Mouse (Mus musculus) left cerebral cortex, postnatal 25 days (tissue): ENCODE measurements around the gene Krtap9-3. TPM values are rescaled to one million over a fixed set of nuclear protein-coding genes. Genes with fewer than 3 reads are reported as not detected.

Source experiments
- DNase-seq, 2 experiments: peaks; one replicate each; pipeline ENCODE4 v3.0.0; 2022; ENCODE audit warnings: low spot score in 2 of 2, mixed read lengths in 1 of 2
- intact Hi-C: fragments of 180-260 bp; cut with DNase I; formaldehyde crosslinking; loops from one replicate; pipeline ENCODE4 v1.15.1; 2025
- total RNA-seq, 2 experiments: library from RNA; stranded (reverse); gene quantifications; 2 replicates each; pipeline ENCODE4 v1.2.3; 2021

Krtap9-3 gene
- total RNA-seq, 2 experiments from 2014 or later: not detected

DNA sequence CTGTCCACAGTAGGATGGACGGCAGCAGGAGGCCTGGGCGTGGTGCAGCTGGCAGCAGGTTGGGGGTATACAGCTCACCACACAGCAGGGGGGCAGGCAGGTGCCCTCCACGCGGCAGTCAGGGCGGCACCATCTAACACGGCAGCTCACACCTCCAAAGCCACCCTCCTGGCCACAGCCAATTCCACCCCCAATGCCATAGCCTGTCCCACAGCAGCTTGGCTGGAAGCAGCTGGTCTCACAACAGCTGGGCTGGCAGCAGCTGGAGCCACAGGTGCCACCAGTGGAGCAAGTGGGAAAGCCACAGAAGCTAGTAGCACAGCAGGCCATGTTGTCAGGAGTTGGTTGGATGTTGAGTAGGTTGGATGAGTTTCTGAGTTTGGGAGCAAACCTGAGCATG lies 17.3 kb downstream of the Krtap9-3 start, which contains the start of gene Krtap1-5:
Krtap1-5 (minus strand) TSS at position 381 of the 400 bp plus-strand sequence.
- no peak for DNase-seq
- intact Hi-C loops: no loop called here

DNA sequence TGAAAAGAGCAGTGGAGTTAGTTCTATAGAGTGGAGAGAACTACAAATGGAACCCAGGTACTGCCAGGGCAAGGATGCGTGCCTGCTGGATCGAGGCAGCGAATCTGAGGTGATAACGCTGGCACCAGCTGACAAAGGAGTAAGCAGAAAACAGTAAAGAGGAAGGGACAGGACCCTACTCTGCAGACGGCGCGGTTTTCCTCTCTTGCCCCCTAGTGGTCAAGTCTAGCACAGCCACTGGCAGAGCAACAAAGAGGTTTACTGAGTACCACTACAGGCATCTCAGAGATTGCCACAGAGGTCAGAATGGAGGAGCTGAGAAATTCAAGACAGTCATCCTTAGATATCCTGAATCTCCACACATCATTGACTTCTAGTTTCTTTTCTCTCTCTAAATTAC lies 23.8 kb downstream of the Krtap9-3 start:
- peak; percentile 54 to 66 for DNase-seq
- intact Hi-C loops: loop anchor here (10.0 kb wide), 2 partner anchors 189 to 431 kb away; partner anchors contain the start of gene Krt10

DNA sequence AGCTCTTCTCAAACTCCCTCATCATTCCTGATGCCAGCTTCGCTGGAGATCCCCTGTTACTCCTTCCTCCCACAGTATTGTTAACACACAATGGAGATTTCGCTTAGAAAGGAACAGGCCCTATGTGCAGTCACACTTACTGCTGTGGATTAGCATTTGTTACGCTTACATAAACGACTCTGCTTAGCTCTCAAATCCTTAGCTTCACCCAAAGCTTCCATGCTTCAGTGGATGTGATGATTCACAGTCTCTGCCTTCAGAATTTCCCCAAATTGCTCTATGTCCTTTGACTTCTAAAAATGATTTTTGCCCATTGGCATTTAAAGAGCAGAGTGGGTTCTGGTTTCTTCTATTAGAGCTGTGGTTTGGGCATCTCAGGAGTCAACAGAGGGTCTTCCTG lies 24.7 kb downstream of the Krtap9-3 start:
- intact Hi-C loops: loop anchor here (2.0 to 10.0 kb wide), 4 partner anchors 106 to 432 kb away; partner anchors contain the start of gene Krt10
- peak in 1 of 2 experiments; percentile 48 for DNase-seq

DNA sequence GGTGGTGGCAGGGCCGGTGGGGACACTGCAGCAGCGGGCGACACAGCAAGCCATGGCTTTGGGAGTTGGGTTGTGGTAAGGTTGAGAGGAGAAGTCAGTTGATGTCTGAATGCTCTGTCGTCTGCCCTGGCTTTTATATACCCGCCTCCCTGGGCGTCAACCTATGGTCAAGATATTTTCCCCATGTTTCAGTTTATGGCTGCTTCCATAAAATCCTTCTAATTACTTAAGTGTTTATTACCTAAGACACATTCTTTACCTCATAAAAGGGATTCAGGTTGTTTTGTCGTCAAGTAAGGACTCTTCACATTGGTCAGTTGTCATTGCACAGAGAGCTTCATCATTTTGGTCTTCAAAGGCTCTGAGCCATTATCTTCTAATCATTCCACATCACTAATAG lies 31.4 kb downstream of the Krtap9-3 start, which contains the start of gene Krtap3-1:
Krtap3-1 (minus strand) TSS at position 101 of the 400 bp plus-strand sequence.
- DNase-seq: no peak
- intact Hi-C loops: no loop called here

DNA sequence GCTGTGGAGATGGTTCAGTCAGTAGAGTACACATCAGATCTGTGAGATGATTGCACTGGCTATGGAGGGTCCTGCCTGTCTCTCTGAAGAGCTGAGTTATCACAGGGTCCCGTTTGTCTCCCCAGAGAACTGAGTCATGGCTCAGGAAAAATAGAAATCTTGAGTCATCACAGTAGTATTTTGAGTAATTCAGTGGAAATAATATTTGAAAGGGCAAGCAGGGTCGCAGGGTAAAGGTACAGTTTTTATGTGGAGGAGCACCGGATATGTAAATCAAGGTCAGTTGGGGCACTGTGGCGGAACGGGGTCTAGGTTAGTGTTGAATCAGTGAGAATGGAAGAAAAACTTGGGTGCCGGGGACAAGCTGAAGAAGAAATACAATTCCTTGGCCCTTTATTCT lies 35.3 kb downstream of the Krtap9-3 start:
- no peak for DNase-seq
- intact Hi-C loops: no loop called here

DNA sequence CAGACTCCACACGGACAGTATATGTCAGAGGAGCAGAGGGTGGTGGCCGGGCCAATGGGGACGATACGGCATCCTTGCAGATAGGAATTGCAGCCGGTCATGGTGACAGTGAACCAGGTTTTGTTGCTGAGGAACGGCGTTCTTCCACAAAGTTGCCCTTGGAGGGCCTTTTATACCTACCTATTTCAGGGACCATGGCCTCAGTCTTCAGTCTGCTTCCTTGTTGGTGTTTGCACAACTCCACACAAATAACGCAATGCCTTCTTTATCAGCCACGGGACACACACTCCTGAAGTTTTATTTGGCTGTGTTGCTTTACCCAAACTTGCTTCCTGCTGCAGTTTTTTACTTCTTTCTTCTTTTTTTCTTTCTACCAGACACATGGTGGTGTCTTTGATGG lies 38.5 kb downstream of the Krtap9-3 start, which contains the start of gene Gm11939:
Gm11939 (minus strand) TSS at position 101 of the 400 bp plus-strand sequence.
- intact Hi-C loops: loop anchor here (5.0 kb wide), 1 partner anchor 73 kb away; no protein-coding TSS in a partner anchor
- no peak for DNase-seq

DNA sequence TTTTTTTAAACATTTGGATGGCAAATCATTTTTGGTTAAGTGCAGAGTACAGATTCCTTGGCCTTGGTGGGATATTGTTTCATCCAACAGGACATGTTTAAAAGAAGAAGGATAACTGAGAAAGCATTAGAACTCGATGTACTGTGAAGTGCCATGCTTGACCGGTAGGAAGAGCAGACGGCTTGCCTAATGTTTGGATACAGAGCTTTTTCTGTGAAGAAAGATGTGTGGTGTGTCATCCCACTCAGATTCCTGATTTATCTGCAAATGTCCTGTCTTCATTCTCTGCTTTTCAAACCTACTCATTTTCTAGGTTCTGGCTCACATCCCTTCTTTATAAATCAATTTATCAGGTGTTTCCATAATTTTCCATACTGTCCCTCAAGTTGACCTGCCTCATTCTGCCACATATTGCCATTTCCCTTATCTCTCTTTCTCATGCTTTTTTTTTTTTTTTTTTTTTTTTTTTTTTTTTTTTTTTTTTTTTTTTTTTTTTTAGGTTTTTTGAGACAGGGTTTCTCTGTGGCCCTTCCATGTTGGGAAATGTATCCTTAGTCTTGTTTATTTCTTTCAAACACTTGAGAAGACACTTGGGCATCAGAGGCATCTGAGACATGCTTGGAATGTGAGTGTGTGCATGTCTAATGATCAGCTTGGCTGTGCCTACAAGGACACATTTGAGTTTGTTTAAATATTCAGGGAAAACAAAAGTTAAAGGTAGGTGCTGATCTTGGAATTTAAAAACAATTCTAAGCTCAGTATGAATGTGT lies 39.7 kb downstream of the Krtap9-3 start:
- DNase-seq: peak in 1 of 2 experiments; percentile 42
- intact Hi-C loops: loop anchor here (5.0 kb wide), 1 partner anchor 74 kb away; no protein-coding TSS in a partner anchor

DNA sequence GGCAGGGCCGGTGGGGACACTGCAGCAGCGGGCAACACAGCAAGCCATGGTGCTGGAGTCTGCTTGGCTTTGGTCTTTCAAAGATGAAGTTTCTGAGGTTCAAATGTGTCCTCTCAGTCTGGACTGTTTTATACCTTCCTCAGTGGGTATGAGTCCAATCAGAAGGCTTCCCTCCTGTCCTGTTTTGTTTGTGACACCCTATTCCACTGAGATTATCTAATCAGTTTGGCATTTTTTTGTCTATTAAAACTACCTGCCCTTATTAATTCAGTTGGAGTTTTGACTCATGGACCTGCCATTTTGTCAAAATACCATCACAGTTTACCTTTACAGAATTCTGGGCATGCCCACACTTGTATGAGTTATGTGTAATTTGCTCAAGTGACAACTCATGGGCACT lies 41.2 kb downstream of the Krtap9-3 start, which contains the start of gene Krtap3-2:
Krtap3-2 (minus strand) TSS at position 101 of the 400 bp plus-strand sequence.
- DNase-seq: no peak
- intact Hi-C loops: loop anchor here (5.0 kb wide), 1 partner anchor 76 kb away; no protein-coding TSS in a partner anchor

DNA sequence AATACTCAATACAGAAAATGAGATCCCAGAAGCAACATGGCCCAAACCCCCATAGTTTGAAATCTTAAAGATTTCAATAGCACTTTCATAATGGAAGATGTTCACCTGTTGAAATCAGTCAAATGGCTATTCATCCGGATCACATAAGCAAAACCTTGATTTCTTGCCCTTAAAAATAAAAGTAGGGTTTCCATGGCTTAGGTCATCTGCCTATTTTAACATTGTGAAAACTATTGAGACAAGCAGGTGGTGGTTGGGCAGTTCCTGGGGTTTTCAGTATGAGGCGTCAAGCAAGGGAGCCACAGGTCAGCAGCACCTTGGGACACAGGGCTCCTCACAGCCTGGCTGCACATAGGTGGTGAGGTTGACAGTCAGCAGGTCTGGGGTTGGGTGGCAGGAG lies 41.7 kb downstream of the Krtap9-3 start:
- no peak for DNase-seq
- intact Hi-C loops: loop anchor here (5.0 kb wide), 1 partner anchor 76 kb away; no protein-coding TSS in a partner anchor

DNA sequence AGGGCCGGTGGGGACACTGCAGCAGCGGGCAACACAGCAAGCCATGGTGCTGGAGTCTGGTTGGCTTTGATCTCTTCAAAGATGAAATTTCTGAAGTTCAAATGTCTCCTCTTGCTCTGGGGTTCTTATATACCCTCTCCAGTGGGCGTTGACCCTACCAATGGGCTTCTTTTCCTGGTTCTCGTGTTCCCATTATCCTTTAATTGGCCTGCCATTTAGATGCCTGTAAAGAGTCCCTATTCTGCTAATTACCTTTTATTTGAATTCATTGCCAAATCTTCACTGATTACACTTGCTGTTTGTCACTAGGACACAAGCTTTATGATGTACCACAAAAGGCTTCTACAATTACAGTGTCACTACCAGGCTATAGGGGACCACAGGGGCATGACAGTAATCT lies 47.1 kb downstream of the Krtap9-3 start, which contains the start of gene Krtap3-3:
Krtap3-3 (minus strand) TSS at position 101 of the 400 bp plus-strand sequence.
- no peak for DNase-seq
- intact Hi-C loops: no loop called here

DNA sequence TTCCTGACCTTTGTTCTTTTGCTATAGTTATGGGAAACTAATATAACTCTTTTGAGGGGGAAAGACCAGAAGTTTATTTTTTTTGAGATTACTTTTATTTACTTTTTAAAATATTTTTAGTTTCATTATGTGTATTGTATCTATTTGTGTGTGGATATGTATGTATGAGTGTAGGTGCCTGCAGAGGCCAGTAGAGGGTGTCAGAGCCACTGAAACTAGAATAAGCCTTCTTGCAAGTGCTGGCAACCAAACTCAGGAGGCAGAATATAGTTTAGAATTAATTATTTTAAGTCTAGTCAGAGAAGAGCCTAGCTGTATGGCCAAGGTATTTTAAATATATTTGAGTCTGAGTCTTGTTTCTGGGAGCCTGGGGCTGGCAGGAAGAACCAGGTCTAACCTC lies 50.0 kb downstream of the Krtap9-3 start:
- intact Hi-C loops: no loop called here
- no peak for DNase-seq

Other genes starting within 250 kb of the Krtap9-3 start
- gene Krt27, start 247.0 kb downstream of the Krtap9-3 start, total RNA-seq: not detected
- under 1 TPM in 1 of 2 experiments, not detected in 1; 0.34 TPM for gene Krt28, start 223.2 kb downstream of the Krtap9-3 start, total RNA-seq
- 10 to 100 TPM; 10.6 to 11.7 TPM for gene Krt10, start 208.7 kb downstream of the Krtap9-3 start, total RNA-seq
- gene Krt12, start 175.8 kb downstream of the Krtap9-3 start, total RNA-seq: 10 to 100 TPM; 10.3 TPM
- gene Krt20, start 160.0 kb downstream of the Krtap9-3 start, total RNA-seq: not detected
- gene Krt23, start 105.0 kb downstream of the Krtap9-3 start, total RNA-seq: not detected
- not detected for gene Krt39, start 76.8 kb downstream of the Krtap9-3 start, total RNA-seq
- not detected for gene Krt40, start 54.9 kb downstream of the Krtap9-3 start, total RNA-seq
- not detected for gene Krtap3-3, start 47.2 kb downstream of the Krtap9-3 start, total RNA-seq
- gene Krtap3-2, start 41.3 kb downstream of the Krtap9-3 start, total RNA-seq: not detected
- not detected for gene Gm11939, start 38.6 kb downstream of the Krtap9-3 start, total RNA-seq
- gene Krtap3-1, start 31.5 kb downstream of the Krtap9-3 start, total RNA-seq: not detected
- gene Krtap1-5, start 17.1 kb downstream of the Krtap9-3 start, total RNA-seq: not detected
- not detected for gene Krtap1-4, start 14.5 kb downstream of the Krtap9-3 start, total RNA-seq
- not detected for gene Krtap1-3, start 6.8 kb downstream of the Krtap9-3 start, total RNA-seq
- not detected for gene Gm11938, start 5.2 kb upstream of the Krtap9-3 start, total RNA-seq
- not detected for gene Gm11937, start 12.1 kb upstream of the Krtap9-3 start, total RNA-seq
- gene Krtap2-4, start 16.7 kb upstream of the Krtap9-3 start, total RNA-seq: not detected
- gene Gm11562, start 22.3 kb upstream of the Krtap9-3 start, total RNA-seq: not detected
- not detected for gene Krtap4-1, start 30.1 kb upstream of the Krtap9-3 start, total RNA-seq
- not detected for gene Krtap4-2, start 37.0 kb upstream of the Krtap9-3 start, total RNA-seq
- not detected for gene Krtap4-7, start 46.0 kb upstream of the Krtap9-3 start, total RNA-seq
- not detected for gene Gm11555, start 52.1 kb upstream of the Krtap9-3 start, total RNA-seq
- not detected for gene Gm11563, start 60.9 kb upstream of the Krtap9-3 start, total RNA-seq
- not detected for gene Krtap4-6, start 67.9 kb upstream of the Krtap9-3 start, total RNA-seq
- not detected for gene Gm14190, start 92.6 kb upstream of the Krtap9-3 start, total RNA-seq
- not detected for gene Gm14180, start 136.2 kb upstream of the Krtap9-3 start, total RNA-seq
- gene Gm11595, start 174.8 kb upstream of the Krtap9-3 start, total RNA-seq: not detected
- not detected for gene Krtap4-8, start 182.6 kb upstream of the Krtap9-3 start, total RNA-seq
- gene Krtap4-9, start 187.1 kb upstream of the Krtap9-3 start, total RNA-seq: not detected
- not detected for gene Gm11596, start 195.4 kb upstream of the Krtap9-3 start, total RNA-seq
- gene Gm11569, start 200.8 kb upstream of the Krtap9-3 start, total RNA-seq: not detected
- not detected for gene Gm11554, start 206.3 kb upstream of the Krtap9-3 start, total RNA-seq
- not detected for gene Krtap4-13, start 211.8 kb upstream of the Krtap9-3 start, total RNA-seq
- gene Gm11564, start 217.6 kb upstream of the Krtap9-3 start, total RNA-seq: not detected
- gene 2300003K06Rik, start 240.0 kb upstream of the Krtap9-3 start, total RNA-seq: not detected